Mouse (Mus musculus) adrenal gland, adult (tissue): ENCODE data around the gene Clec4f.
A peak's percentile ranks its signal among the peaks of the same experiment; 100 is the strongest.

Experiments used
- DNase-seq, 2 experiments: peaks; one replicate each; pipeline ENCODE4 v3.0.0; 2022 to 2023; ENCODE audit warnings: low spot score in 1 of 2; ENCODE audit not compliant: inconsistent age in 2 of 2

Clec4f gene

GRCm38 (mm10) chr6:83656087-83656486, at the start of gene Clec4f:
TSS of gene Clec4f (minus strand) at chr6:83656187.
- DNase-seq = no peak

- DNase-seq = no peak
Measured at GRCm38 (mm10) chr6:83704701-83705100, 48.7 kb upstream of the Clec4f start.

GRCm38 (mm10) chr6:83704294-83704693, 48.3 kb upstream of the Clec4f start:
- peak in 1 of 2 experiments; percentile 21 for DNase-seq

- peak in 1 of 2 experiments; percentile 20 for DNase-seq
Measured at GRCm38 (mm10) chr6:83703722-83704078, 47.7 kb upstream of the Clec4f start.

- peak in 1 of 2 experiments; percentile 28 for DNase-seq
Measured at GRCm38 (mm10) chr6:83703000-83703721, 47.2 kb upstream of the Clec4f start.

- peak in 1 of 2 experiments; percentile 42 for DNase-seq
Measured at GRCm38 (mm10) chr6:83702146-83702999, 46.4 kb upstream of the Clec4f start.

- DNase-seq = no peak
Measured at GRCm38 (mm10) chr6:83701001-83701400, 45.0 kb upstream of the Clec4f start.

GRCm38 (mm10) chr6:83699971-83700370, 44.0 kb upstream of the Clec4f start:
- DNase-seq = no peak

GRCm38 (mm10) chr6:83697932-83698331, 41.9 kb upstream of the Clec4f start:
- no peak for DNase-seq

GRCm38 (mm10) chr6:83696684-83697083, 40.7 kb upstream of the Clec4f start:
- DNase-seq = no peak

GRCm38 (mm10) chr6:83695731-83696130, 39.7 kb upstream of the Clec4f start:
- DNase-seq = no peak

- peak; percentile 35 to 82 for DNase-seq
Measured at GRCm38 (mm10) chr6:83693835-83694234, 37.8 kb upstream of the Clec4f start.

GRCm38 (mm10) chr6:83692962-83693361, 37.0 kb upstream of the Clec4f start:
- DNase-seq = no peak

GRCm38 (mm10) chr6:83690936-83691335, 34.9 kb upstream of the Clec4f start:
- no peak for DNase-seq

- DNase-seq = peak; percentile 27 to 82
Measured at GRCm38 (mm10) chr6:83690277-83690676, 34.3 kb upstream of the Clec4f start.

- DNase-seq = no peak
Measured at GRCm38 (mm10) chr6:83689374-83689773, 33.4 kb upstream of the Clec4f start.

- DNase-seq = no peak
Measured at GRCm38 (mm10) chr6:83677757-83678156, 21.8 kb upstream of the Clec4f start, which contains the start of gene Cd207. TSS of gene Cd207 (minus strand) at chr6:83677857.

- peak; percentile 60 to 90 for DNase-seq
Measured at GRCm38 (mm10) chr6:83673395-83673794, 17.4 kb upstream of the Clec4f start.

GRCm38 (mm10) chr6:83665009-83665408, 9.0 kb upstream of the Clec4f start:
- peak in 1 of 2 experiments; percentile 36 for DNase-seq

- no peak for DNase-seq
Measured at GRCm38 (mm10) chr6:83660821-83661220, 4.8 kb upstream of the Clec4f start.

GRCm38 (mm10) chr6:83646715-83647114, 9.3 kb downstream of the Clec4f start:
- DNase-seq = no peak

GRCm38 (mm10) chr6:83635329-83635728, 20.7 kb downstream of the Clec4f start:
- no peak for DNase-seq
